Mouse (Mus musculus) C2C12 (cell line): Measurements from ENCODE around the gene Cdkn1a. TPM values are rescaled to one million over a fixed set of nuclear protein-coding genes. Genes with fewer than 3 reads are reported as not detected.

Experiments used
- H3K27me3 ChIP-seq: one replicate; pipeline ENCODE4 v1.6.1; 2011; ENCODE audit not compliant: control insufficient read depth, insufficient read depth, insufficient read length
- H3K36me3 ChIP-seq: one replicate; pipeline ENCODE4 v1.6.1; 2011; ENCODE audit not compliant: control insufficient read depth, insufficient read depth
- H3K4me3 ChIP-seq: one replicate; pipeline ENCODE4 v1.5.1; 2011; ENCODE audit warnings: mild to moderate bottlenecking, control low read depth; ENCODE audit not compliant: poor library complexity, insufficient read depth, severe bottlenecking
- H3K79me2 ChIP-seq: one replicate; pipeline ENCODE4 v1.6.1; 2011; ENCODE audit not compliant: control insufficient read depth, insufficient read depth
- H3K79me3 ChIP-seq: one replicate; pipeline ENCODE4 v1.6.1; 2011; ENCODE audit warnings: low read depth, control low read depth
- H3ac ChIP-seq: one replicate; pipeline ENCODE3; 2011; ENCODE audit warnings: low read depth; ENCODE audit not compliant: control insufficient read depth, insufficient read length
- CEBPB ChIP-seq: IDR thresholded peaks from one replicate; pipeline ENCODE4 v1.6.1; 2011; ENCODE audit warnings: low read depth, mild to moderate bottlenecking, control low read depth, moderate library complexity
- CTCF ChIP-seq: IDR thresholded peaks from one replicate; pipeline ENCODE4 v1.5.1; 2011; ENCODE audit not compliant: control insufficient read depth, insufficient read depth, insufficient read length
- FOSL1 ChIP-seq: IDR thresholded peaks from one replicate; pipeline ENCODE4 v1.8.0; 2011; ENCODE audit warnings: mild to moderate bottlenecking, low read length; ENCODE audit not compliant: poor library complexity, insufficient read depth, severe bottlenecking
- MAX ChIP-seq: IDR thresholded peaks from one replicate; pipeline ENCODE4 v1.6.1; 2011; ENCODE audit warnings: mild to moderate bottlenecking, control low read depth
- MYOD1 ChIP-seq: IDR thresholded peaks from one replicate; pipeline ENCODE4 v1.6.1; 2011; ENCODE audit warnings: low read depth; ENCODE audit not compliant: control insufficient read depth, insufficient read length
- MYOG ChIP-seq: IDR thresholded peaks from one replicate; pipeline ENCODE4 v1.6.1; 2011; ENCODE audit not compliant: control insufficient read depth, insufficient read length; ENCODE audit errors: extremely low read depth
- USF1 ChIP-seq: IDR thresholded peaks from one replicate; pipeline ENCODE4 v1.6.1; 2011; ENCODE audit warnings: low read depth, mild to moderate bottlenecking, control low read depth, moderate library complexity
- polyA plus RNA-seq: library from polyadenylated mRNA; unstranded; fragments of >200 nt; fragmentation: generic; extraction: Trizol; gene quantifications from one replicate; pipeline ENCODE4 v1.2.1, GENCODE M21; 2012; ENCODE audit warnings: missing spikeins

Cdkn1a gene
- polyA plus RNA-seq, 1 experiment: 236 TPM

DNA sequence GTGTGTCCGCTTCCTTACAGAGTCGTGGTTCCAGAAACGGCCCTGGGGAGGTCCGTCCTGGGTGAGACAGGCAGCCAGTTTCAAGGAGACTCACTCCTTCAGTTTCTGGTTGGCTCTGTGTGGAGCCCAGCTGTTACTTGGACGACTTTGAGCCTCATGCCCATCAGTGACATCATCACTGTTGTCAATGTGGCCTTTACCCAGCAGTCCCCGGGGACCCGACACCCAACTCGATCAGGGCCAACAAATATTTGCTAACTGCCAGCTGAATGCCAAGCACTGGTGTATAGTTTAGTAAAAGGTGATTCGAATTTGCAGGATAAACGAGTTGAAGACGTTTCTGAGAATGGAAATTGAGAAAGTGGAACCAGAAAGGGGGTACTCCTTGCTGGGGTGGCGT is 25.2 kb downstream of the Cdkn1a start:
- TF ChIP-seq USF1 (no peak), MYOD1 (peak; percentile 15)
- Histone ChIP-seq H3K79me2 (no peaks in the 10 kb centered on the region), H3K36me3 (no peaks in the 10 kb centered on the region), H3K27me3 (no peaks in the 10 kb centered on the region), H3K4me3 (no peak overlapping the region), H3ac (no peak overlapping the region), H3K79me3 (no peaks in the 10 kb centered on the region)

- no peak overlapping the region for H3ac ChIP-seq
- TF ChIP-seq MAX: no peak
- TF ChIP-seq CTCF: no peak
- no peak for TF ChIP-seq CEBPB
- TF ChIP-seq MYOG: no peak
- no peak for TF ChIP-seq MYOD1
- no peak for TF ChIP-seq FOSL1
- TF ChIP-seq USF1: no peak
- no peaks in the 10 kb centered on the region for H3K79me2 ChIP-seq
- H3K4me3 ChIP-seq: no peak overlapping the region
- H3K27me3 ChIP-seq: no peaks in the 10 kb centered on the region
- no peaks in the 10 kb centered on the region for H3K36me3 ChIP-seq
- H3K79me3 ChIP-seq: no peaks in the 10 kb centered on the region
Observed at GRCm38 (mm10) chr17:29117006-29117648, 26.4 kb downstream of the Cdkn1a start.

DNA sequence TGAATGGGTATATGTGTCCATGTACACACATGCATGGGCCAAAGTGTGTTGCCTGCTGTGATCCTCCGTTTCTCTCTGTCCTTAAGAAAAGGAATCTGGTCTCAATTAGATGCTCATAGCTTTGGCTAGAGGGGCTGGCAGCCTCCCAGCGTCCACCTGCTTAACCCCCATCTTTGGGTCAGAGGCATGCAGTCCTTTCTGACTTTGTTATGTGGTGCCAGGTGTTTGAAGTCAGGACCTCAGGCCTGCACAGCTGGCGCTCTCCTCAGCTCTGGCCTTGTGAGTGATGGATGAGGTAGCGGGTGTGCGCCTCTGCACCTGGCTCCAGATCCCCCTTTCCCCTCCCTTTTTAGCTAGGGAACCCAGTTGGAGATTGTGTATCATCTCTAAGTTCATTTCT is 27.3 kb downstream of the Cdkn1a start:
- Histone ChIP-seq H3K36me3 (no peaks in the 10 kb centered on the region), H3K4me3 (no peak overlapping the region), H3K79me2 (no peaks in the 10 kb centered on the region), H3K27me3 (no peaks in the 10 kb centered on the region), H3K79me3 (no peaks in the 10 kb centered on the region), H3ac (no peak overlapping the region)
- TF ChIP-seq CEBPB (no peak), MYOG (no peak), USF1 (no peak), MAX (no peak), CTCF (no peak), MYOD1 (no peak), FOSL1 (no peak)

DNA sequence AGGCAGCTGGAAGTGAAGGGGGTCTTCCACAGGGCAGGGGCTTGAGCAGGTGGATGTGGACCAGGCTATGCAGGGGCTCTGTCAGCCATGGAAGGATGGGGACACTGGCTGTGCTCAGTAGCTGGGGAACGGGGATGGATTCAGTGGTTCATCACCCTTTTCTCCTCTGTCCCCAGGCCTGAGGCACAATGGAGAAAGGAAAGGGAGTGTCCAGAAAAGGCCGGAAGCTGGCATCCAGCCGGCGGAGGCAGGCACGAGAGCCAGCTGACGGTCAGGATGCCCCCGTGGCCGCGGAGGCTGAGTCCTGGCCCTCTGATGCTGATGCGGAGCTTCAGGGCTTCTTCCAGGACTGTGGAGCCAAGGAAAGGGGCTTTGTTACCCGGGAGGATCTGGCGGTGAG is 29.9 kb downstream of the Cdkn1a start:
- Histone ChIP-seq H3K27me3 (no peaks in the 10 kb centered on the region), H3ac (no peak overlapping the region), H3K79me3 (no peaks in the 10 kb centered on the region), H3K79me2 (no peaks in the 10 kb centered on the region), H3K4me3 (no peak overlapping the region), H3K36me3 (no peaks in the 10 kb centered on the region)
- TF ChIP-seq MYOG (no peak), USF1 (no peak), MYOD1 (no peak), MAX (no peak), CEBPB (no peak), CTCF (no peak), FOSL1 (no peak)

GRCm38 (mm10) chr17:29122817-29123216 is 32.0 kb downstream of the Cdkn1a start:
- Histone ChIP-seq H3K36me3 (no peaks in the 10 kb centered on the region), H3K4me3 (no peak overlapping the region), H3ac (no peak overlapping the region), H3K79me2 (no peaks in the 10 kb centered on the region), H3K27me3 (no peaks in the 10 kb centered on the region), H3K79me3 (no peaks in the 10 kb centered on the region)
- TF ChIP-seq MAX (no peak), CEBPB (no peak), CTCF (no peak), USF1 (no peak), MYOG (no peak), FOSL1 (no peak), MYOD1 (no peak)

GRCm38 (mm10) chr17:29123578-29124174 is 32.9 kb downstream of the Cdkn1a start:
- TF ChIP-seq USF1 (peak; percentile 48), MYOD1 (no peak)
- Histone ChIP-seq H3K79me2 (no peaks in the 10 kb centered on the region), H3ac (no peak overlapping the region), H3K4me3 (no peak overlapping the region), H3K79me3 (no peaks in the 10 kb centered on the region), H3K36me3 (no peaks in the 10 kb centered on the region), H3K27me3 (no peaks in the 10 kb centered on the region)
